Comparison of ENCODE assay signal across 7 mouse cellular contexts in the genomic region with DNA sequence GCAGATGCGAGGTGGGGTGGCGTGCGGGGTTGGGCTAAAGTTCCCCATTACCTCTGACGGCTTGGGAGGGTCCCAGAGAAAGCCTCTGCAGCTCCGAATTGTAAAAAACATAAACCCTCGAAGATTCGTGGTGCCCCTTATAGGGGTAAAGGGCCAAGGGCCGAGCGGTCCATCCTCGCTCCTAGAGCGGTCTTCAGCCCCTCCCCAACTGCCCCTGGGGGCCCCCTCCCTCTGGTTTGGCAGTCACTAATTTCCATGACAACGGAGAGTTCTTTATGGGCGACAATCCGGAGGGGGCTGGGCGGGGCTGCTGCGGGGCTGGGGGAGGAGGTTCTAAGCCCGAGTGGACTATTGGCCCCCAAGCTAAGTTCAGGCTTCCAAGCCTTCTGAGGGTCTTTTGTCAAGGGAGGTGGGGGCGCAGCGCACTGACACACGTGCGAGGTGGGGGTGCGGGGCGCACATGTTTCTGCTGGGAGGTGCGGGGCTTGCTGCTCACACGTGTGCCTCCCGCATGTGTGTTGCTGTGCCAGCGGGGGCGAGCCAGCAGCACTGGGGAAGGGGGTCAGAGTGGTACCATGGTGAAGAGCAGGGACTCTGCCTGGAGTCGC. TPM values are rescaled to one million over a fixed set of nuclear protein-coding genes. Genes with fewer than 3 reads are reported as not detected.
DNase-seq lines count a peak whose midpoint lies in the region; ATAC-seq and TF ChIP-seq lines count a peak whose summit lies in the region.

No protein-coding gene starts in this region.

- TF ChIP-seq EP300 in lung, postnatal 0 days (IDR thresholded peaks at IDR 0.05) = no peak

- ATAC-seq in lung, postnatal 0 days = no peak
- ATAC-seq in forebrain, embryonic 12.5 days (ENCODE audit: low FRiP score) = peak; percentile 72
- ATAC-seq in activated CD4-positive, CD25-positive, alpha-beta regulatory T cell, adult 4 months = no peak

- H3K36me3 ChIP-seq in lung, postnatal 0 days (ENCODE audit: insufficient read depth, low read length) = no peaks in the 10 kb centered on the region
- no peaks in the 10 kb centered on the region for H3K36me3 ChIP-seq in forebrain, embryonic 12.5 days (replicated peaks)

- peak overlapping the region; percentile 16; the same call in 1 of the 2 replicates for H3K9ac ChIP-seq in lung, postnatal 0 days (replicated peaks; ENCODE audit: low read depth)
- H3K9ac ChIP-seq in forebrain, embryonic 12.5 days = peak overlapping the region; percentile 66

- 5% methylated on average over 28 of the region's 29 CpGs for WGBS in lung, postnatal 0 days
- 8% methylated on average over 29 of the region's 29 CpGs for WGBS in lung, adult 2 months
- under 1% methylated on average over 29 of the region's 29 CpGs for WGBS in forebrain, embryonic 12.5 days

- H3K4me1 ChIP-seq in lung, postnatal 0 days (ENCODE audit: insufficient read depth, low read depth, low read length) = peaks cover 4% of the 10 kb centered on the region; the same call in 1 of the 2 replicates
- no peaks in the 10 kb centered on the region for H3K4me1 ChIP-seq in lung, adult 2 months (ENCODE audit: control insufficient read depth, insufficient read depth, low read length)
- H3K4me1 ChIP-seq in forebrain, embryonic 12.5 days = peaks cover 37% of the 10 kb centered on the region

- no peak for DNase-seq in lung, postnatal 0 days (ENCODE audit: low spot score)
- DNase-seq in lung, adult 2 months = no peak
- peak; percentile 64 to 65 for DNase-seq in layer of hippocampus, postnatal 36 days
- DNase-seq in neural tube, embryonic 10.5 days (ENCODE audit: extremely low spot score, low spot score) = peak; percentile 44
- no peak for DNase-seq in urinary bladder, postnatal 36 days (ENCODE audit: low spot score in 2 of 2)

- TF ChIP-seq CTCF in lung, postnatal 0 days (IDR thresholded peaks at IDR 0.05) = no peak
- TF ChIP-seq CTCF in lung, adult 2 months (IDR thresholded peaks at IDR 0.05; ENCODE audit: insufficient read depth, low read length) = no peak

- H3K27ac ChIP-seq in lung, postnatal 0 days (ENCODE audit: low read length) = no peak overlapping the region
- no peak overlapping the region for H3K27ac ChIP-seq in forebrain, embryonic 12.5 days

- peaks cover 6% of the 10 kb centered on the region; the same call in 1 of the 2 replicates for H3K27me3 ChIP-seq in lung, postnatal 0 days (replicated peaks; ENCODE audit: insufficient read depth, low read length)
- peaks cover 15% of the 10 kb centered on the region; the same call in 1 of the 2 replicates for H3K27me3 ChIP-seq in forebrain, embryonic 12.5 days

- no peaks in the 10 kb centered on the region for H3K9me3 ChIP-seq in lung, postnatal 0 days (ENCODE audit: low read length)
- no peaks in the 10 kb centered on the region for H3K9me3 ChIP-seq in forebrain, embryonic 12.5 days

- peak overlapping the region; percentile 66 for H3K4me2 ChIP-seq in lung, postnatal 0 days (replicated peaks; ENCODE audit: low read depth, low read length)
- peak overlapping the region; percentile 81 for H3K4me2 ChIP-seq in forebrain, embryonic 12.5 days

- no peak for TF ChIP-seq POLR2A in lung, adult 2 months (IDR thresholded peaks at IDR 0.05; ENCODE audit: borderline replicate concordance, extremely low read depth, low read depth, low read length)

- H3K4me3 ChIP-seq in lung, postnatal 0 days (ENCODE audit: low read depth, low read length) = peak overlapping the region; percentile 28
- no peak overlapping the region for H3K4me3 ChIP-seq in lung, adult 2 months (replicated peaks; ENCODE audit: extremely low read depth, low read depth, low read length)
- peak overlapping the region; percentile 46 for H3K4me3 ChIP-seq in forebrain, embryonic 12.5 days (replicated peaks)

RNA-seq across cellular contexts. Expression of a gene that starts 0.8 kb away (rescaled TPM):
- polyA plus RNA-seq in lung, postnatal 0 days (2015; fragmentation: Nextera tagmentation; extraction: Ambion mirVana) = 0.12 and 0.35 TPM in 2 replicates
- polyA plus RNA-seq in lung, adult 2 months (2012; rRNA removed) = 0.06 and 0.09 TPM in 2 replicates
- 12.2 and 14.8 TPM in 2 replicates for polyA plus RNA-seq in forebrain, embryonic 12.5 days (2016; fragmentation: Nextera tagmentation; extraction: Ambion mirVana)
- 100 to 1,000 TPM; 510 to 566 TPM for total RNA-seq in layer of hippocampus, postnatal 36 days (2021)
- not detected for polyA plus RNA-seq in activated CD4-positive, CD25-positive, alpha-beta regulatory T cell, adult 4 months (2017; shearing (Covaris generic))

RNA-seq across cellular contexts. Expression of a gene that starts 8.1 kb away (rescaled TPM):
- not detected in 2 replicates for polyA plus RNA-seq in lung, postnatal 0 days (2015; fragmentation: Nextera tagmentation; extraction: Ambion mirVana)
- not detected in 2 replicates for polyA plus RNA-seq in lung, adult 2 months (2012; rRNA removed)
- polyA plus RNA-seq in forebrain, embryonic 12.5 days (2016; fragmentation: Nextera tagmentation; extraction: Ambion mirVana) = not detected in 2 replicates
- total RNA-seq in layer of hippocampus, postnatal 36 days (2021) = not detected
- polyA plus RNA-seq in activated CD4-positive, CD25-positive, alpha-beta regulatory T cell, adult 4 months (2017; shearing (Covaris generic)) = not detected

RNA-seq across cellular contexts. Expression of a gene that starts 13.6 kb away (rescaled TPM):
- 2.2 and 2.6 TPM in 2 replicates for polyA plus RNA-seq in lung, postnatal 0 days (2015; fragmentation: Nextera tagmentation; extraction: Ambion mirVana)
- polyA plus RNA-seq in lung, adult 2 months (2012; rRNA removed) = 0.79 and 0.93 TPM in 2 replicates
- polyA plus RNA-seq in forebrain, embryonic 12.5 days (2016; fragmentation: Nextera tagmentation; extraction: Ambion mirVana) = 30.6 and 32.3 TPM in 2 replicates
- total RNA-seq in layer of hippocampus, postnatal 36 days (2021) = 10 to 100 TPM; 28.2 to 29.2 TPM
- polyA plus RNA-seq in activated CD4-positive, CD25-positive, alpha-beta regulatory T cell, adult 4 months (2017; shearing (Covaris generic)) = 1 to 10 TPM; 5.0 to 8.2 TPM

RNA-seq across cellular contexts. Expression of a gene that starts 29.6 kb away (rescaled TPM):
- polyA plus RNA-seq in lung, postnatal 0 days (2015; fragmentation: Nextera tagmentation; extraction: Ambion mirVana) = 3.1 and 3.5 TPM in 2 replicates
- polyA plus RNA-seq in lung, adult 2 months (2012; rRNA removed) = 17.8 and 27.4 TPM in 2 replicates
- 1.3 and 1.8 TPM in 2 replicates for polyA plus RNA-seq in forebrain, embryonic 12.5 days (2016; fragmentation: Nextera tagmentation; extraction: Ambion mirVana)
- total RNA-seq in layer of hippocampus, postnatal 36 days (2021) = 1 to 10 TPM; 1.6 to 1.7 TPM
- not detected for polyA plus RNA-seq in activated CD4-positive, CD25-positive, alpha-beta regulatory T cell, adult 4 months (2017; shearing (Covaris generic))

RNA-seq across cellular contexts. Expression of a gene that starts 39.0 kb away (rescaled TPM):
- 33.2 and 33.3 TPM in 2 replicates for polyA plus RNA-seq in lung, postnatal 0 days (2015; fragmentation: Nextera tagmentation; extraction: Ambion mirVana)
- polyA plus RNA-seq in lung, adult 2 months (2012; rRNA removed) = 94.0 and 124 TPM in 2 replicates
- polyA plus RNA-seq in forebrain, embryonic 12.5 days (2016; fragmentation: Nextera tagmentation; extraction: Ambion mirVana) = 5.8 and 6.5 TPM in 2 replicates
- total RNA-seq in layer of hippocampus, postnatal 36 days (2021) = 1 to 10 TPM; 4.6 to 5.2 TPM
- polyA plus RNA-seq in activated CD4-positive, CD25-positive, alpha-beta regulatory T cell, adult 4 months (2017; shearing (Covaris generic)) = 100 to 1,000 TPM; 132 to 138 TPM

Comparison
In these comparisons a context has a peak if more than half of its experiments do, and no peak if none do; other contexts are left out.
1. DNase-seq: peak in layer of hippocampus, postnatal 36 days (2 of 2) and neural tube, embryonic 10.5 days (single experiment); none in lung, postnatal 0 days (single experiment), lung, adult 2 months (single experiment) and urinary bladder, postnatal 36 days (0 of 2).